Mouse (Mus musculus) mouse trophoblast stem cell (cell line): ENCODE results near the gene Gatc.
"Not testable (repeated sequence)": the region's sequence is repeated elsewhere in the genome, so short reads cannot be mapped to it uniquely, and the experiment has no call there.

Source experiments
- in situ Hi-C, 2 experiments: fragments of 300-500 bp; cut with MseI, MboI; formaldehyde crosslinking; loops; 2 replicates in 1 of 2; 3 replicates in 1 of 2; pipeline ENCODE4 v1.15.1; 2025

The Gatc gene

GRCm38 (mm10) chr5:115330955-115331354, 10.0 kb downstream of the Gatc start:
- in situ Hi-C loops: no loop called here

- in situ Hi-C loops: no loop called here
These were observed 13.1 kb downstream of the Gatc start for GRCm38 (mm10) chr5:115327610-115328548.

GRCm38 (mm10) chr5:115326875-115327609, 13.9 kb downstream of the Gatc start, which contains the start of gene Srsf9:
Gene Srsf9 (plus strand): TSS chr5:115327177.
- in situ Hi-C loops: no loop called here

GRCm38 (mm10) chr5:115326256-115326831, 14.6 kb downstream of the Gatc start:
- in situ Hi-C loops: no loop called here

GRCm38 (mm10) chr5:115319004-115319940, 21.7 kb downstream of the Gatc start:
- in situ Hi-C loops: no loop called here

GRCm38 (mm10) chr5:115317645-115318328, 23.2 kb downstream of the Gatc start:
- in situ Hi-C loops: no loop called here

GRCm38 (mm10) chr5:115316968-115317644, 23.9 kb downstream of the Gatc start:
- in situ Hi-C loops: no loop called here

GRCm38 (mm10) chr5:115313668-115313943, 27.4 kb downstream of the Gatc start:
- in situ Hi-C loops: no loop called here

GRCm38 (mm10) chr5:115312816-115313667, 27.9 kb downstream of the Gatc start:
- in situ Hi-C loops: no loop called here

- in situ Hi-C loops: no loop called here
These were observed 28.6 kb downstream of the Gatc start for GRCm38 (mm10) chr5:115312354-115312753.

- in situ Hi-C loops: not testable (repeated sequence)
These were observed 38.8 kb downstream of the Gatc start for GRCm38 (mm10) chr5:115302190-115302589.

GRCm38 (mm10) chr5:115301615-115302014, 39.4 kb downstream of the Gatc start:
- in situ Hi-C loops: no loop called here

- in situ Hi-C loops: no loop called here
These were observed 40.0 kb downstream of the Gatc start, which contains the start of gene Dynll1 for GRCm38 (mm10) chr5:115300792-115301614. Gene Dynll1 (minus strand): TSS chr5:115300999.

GRCm38 (mm10) chr5:115300035-115300744, 40.8 kb downstream of the Gatc start:
- in situ Hi-C loops: no loop called here

- in situ Hi-C loops: no loop called here
These were observed 44.6 kb downstream of the Gatc start for GRCm38 (mm10) chr5:115296347-115296746.

GRCm38 (mm10) chr5:115294173-115294572, 46.8 kb downstream of the Gatc start:
- in situ Hi-C loops: no loop called here

- in situ Hi-C loops: no loop called here
These were observed 56.2 kb downstream of the Gatc start for GRCm38 (mm10) chr5:115284735-115285134.
